Mouse (Mus musculus) liver, embryonic 14.5 days (tissue): ENCODE measurements around the gene Serp1. TPM values are rescaled to one million over a fixed set of nuclear protein-coding genes. Genes with fewer than 3 reads are reported as not detected.

ENCODE experiments used
- ATAC-seq: fragments of 200-750 bp; cut with Nextera tagmentation; 2 replicates; pipeline ENCODE4 v1.8.0; 2017; ENCODE audit warnings: moderate number of reproducible peaks, mild to moderate bottlenecking, moderate library complexity; ENCODE audit not compliant: insufficient read depth
- DNase-seq, 3 experiments: peaks; one replicate each; pipeline ENCODE4 v3.0.0-alpha.2; 2012 to 2013; ENCODE audit warnings: low read depth in 3 of 3, low spot score in 3 of 3
- H3K27ac ChIP-seq: fragments of 300-500 bp; sonication (generic); 2 replicates; pipeline ENCODE4 v1.5.1; 2014; ENCODE audit warnings: moderate library complexity, mild to moderate bottlenecking, control low read depth, inconsistent platforms
- H3K27me3 ChIP-seq: fragments of 300-500 bp; sonication (generic); 2 replicates; pipeline ENCODE4 v1.6.1; 2014; ENCODE audit warnings: mild to moderate bottlenecking, low read length, moderate library complexity; ENCODE audit not compliant: control insufficient read depth, insufficient read depth
- H3K36me3 ChIP-seq: fragments of 300-500 bp; sonication (generic); replicated peaks from 2 replicates; pipeline ENCODE4 v1.6.1; 2014; ENCODE audit warnings: low read depth; ENCODE audit not compliant: control insufficient read depth, insufficient read depth
- H3K4me1 ChIP-seq, 2 experiments: fragments of 200-500 bp in 1 of 2; fragments of 300-500 bp in 1 of 2; sonication (generic) in 1 of 2; replicated peaks; 2 replicates each; pipeline ENCODE4 v1.6.1; 2012 to 2014; ENCODE audit warnings: antibody characterized with exemption in 1 of 2, inconsistent platforms in 1 of 2, low read length in 1 of 2; ENCODE audit not compliant: control insufficient read depth in 2 of 2, insufficient read depth in 2 of 2
- H3K4me2 ChIP-seq: fragments of 300-500 bp; sonication (generic); 2 replicates; pipeline ENCODE4 v1.6.1; 2014; ENCODE audit warnings: low read depth, mild to moderate bottlenecking, control low read depth, moderate library complexity
- H3K4me3 ChIP-seq, 2 experiments: fragments of 200-500 bp in 1 of 2; fragments of 300-500 bp in 1 of 2; sonication (generic) in 1 of 2; 2 replicates each; pipeline ENCODE4 v1.5.1; 2012 to 2014; ENCODE audit warnings: low read depth in 2 of 2, low read length in 2 of 2, mild to moderate bottlenecking in 2 of 2, control low read depth in 1 of 2, inconsistent platforms in 1 of 2, moderate library complexity in 1 of 2; ENCODE audit not compliant: insufficient read depth in 1 of 2
- H3K9ac ChIP-seq: fragments of 300-500 bp; sonication (generic); replicated peaks from 2 replicates; pipeline ENCODE4 v1.6.1; 2014; ENCODE audit warnings: mild to moderate bottlenecking, control low read depth, moderate library complexity
- H3K9me3 ChIP-seq: fragments of 300-500 bp; sonication (generic); 2 replicates; pipeline ENCODE4 v1.6.1; 2016; ENCODE audit warnings: low read length, mixed read lengths; ENCODE audit not compliant: control insufficient read depth
- CTCF ChIP-seq: IDR thresholded peaks from 2 replicates; pipeline ENCODE4 v1.5.1; 2016; ENCODE audit warnings: antibody characterized with exemption, low read depth, control low read depth
- EP300 ChIP-seq: IDR thresholded peaks from 2 replicates; pipeline ENCODE4 v1.6.1; 2016; ENCODE audit warnings: antibody characterized with exemption, low read depth
- WGBS: fragments of 180-500 bp; shearing (Covaris S2); extraction: QIAGEN DNeasy Blood & Tissue Kit; methylation state at CpG from one replicate; pipeline ENCODE4 v1.1.7; 2014; ENCODE audit not compliant: insufficient replicate concordance; 5-methylcytosine and 5-hydroxymethylcytosine counted together
- polyA plus RNA-seq, 2 experiments: library from polyadenylated mRNA; depleted of rRNA in 1 of 2; stranded (reverse) in 1 of 2; unstranded in 1 of 2; fragments of >200 nt; fragmentation: Nextera tagmentation in 1 of 2; extraction: Ambion mirVana in 1 of 2; gene quantifications; 2 replicates each; pipeline versions ENCODE4 v1.2.1 to v1.2.3; 2012 to 2014

Serp1 gene
- polyA plus RNA-seq, 2 experiments, result 27.6 to 96.1 TPM

DNA sequence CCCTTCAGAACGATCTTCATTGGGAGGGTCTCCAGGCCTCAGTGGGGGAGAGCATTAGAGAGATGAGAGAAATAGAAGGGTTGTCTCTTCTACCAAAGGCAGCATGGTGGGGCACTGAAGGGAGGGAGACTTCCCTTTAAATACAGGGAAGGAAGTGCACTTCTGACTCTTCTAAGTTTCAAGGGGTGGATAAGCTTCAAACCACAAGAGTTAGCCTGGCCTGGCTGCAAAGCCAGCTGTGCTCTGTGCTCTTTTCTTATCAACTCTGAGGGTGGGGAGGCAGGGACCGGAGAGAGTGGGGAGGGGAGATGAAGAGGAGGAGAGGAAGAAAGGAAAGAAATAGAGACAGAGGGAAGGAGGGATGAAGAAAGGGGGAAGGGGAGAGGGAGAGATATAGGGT is 23.7 kb downstream of the Serp1 start:
- no peak overlapping the region for H3K4me2 ChIP-seq
- WGBS, result 9% methylated on average over 2 of the region's 2 CpGs

DNA sequence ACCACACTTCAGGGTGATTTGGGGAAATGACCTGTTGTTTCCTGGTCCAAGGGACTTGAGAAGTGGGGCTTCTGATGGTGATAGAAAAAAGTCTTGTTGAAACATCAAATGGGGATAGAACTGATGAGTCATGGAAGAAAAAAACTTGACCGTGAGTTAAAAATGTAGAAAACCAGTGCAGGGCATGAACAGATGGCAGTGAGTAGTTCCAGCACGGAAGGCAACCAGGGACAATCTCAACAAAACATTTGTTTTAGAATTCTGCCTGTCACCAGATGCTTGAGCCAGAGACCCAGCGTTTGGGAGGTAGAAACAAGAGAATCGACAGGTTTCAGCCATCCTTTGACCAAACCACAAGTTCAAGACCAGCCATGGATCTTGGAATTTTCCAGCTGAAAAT is 32.1 kb downstream of the Serp1 start:
- H3K27ac ChIP-seq, result no peak overlapping the region
- TF ChIP-seq EP300, result no peak
- TF ChIP-seq CTCF, result no peak
- no peaks in the 10 kb centered on the region for H3K27me3 ChIP-seq
- no peaks in the 10 kb centered on the region for H3K4me1 ChIP-seq
- DNase-seq (no peak), ATAC-seq (no peak)
- 47% methylated on average over 4 of the region's 4 CpGs for WGBS
- no peak overlapping the region for H3K9ac ChIP-seq
- no peaks in the 10 kb centered on the region for H3K9me3 ChIP-seq
- no peak overlapping the region for H3K4me3 ChIP-seq
- no peak overlapping the region for H3K4me2 ChIP-seq
- no peaks in the 10 kb centered on the region for H3K36me3 ChIP-seq

More for the DNA sequence above, 23.7 kb downstream of the Serp1 start:
- Histone ChIP-seq H3K4me1 (0 out of 4 replicates have a peak, but pooled peaks cover 0 to 2% of the 10 kb centered on the region in 2 experiments), H3K36me3 (no peaks in the 10 kb centered on the region), H3K9me3 (no peaks in the 10 kb centered on the region), H3K27ac (no peak overlapping the region), H3K9ac (no peak overlapping the region), H3K4me3 (no peak overlapping the region), H3K27me3 (no peaks in the 10 kb centered on the region)
- ATAC-seq (no peak), DNase-seq (no peak)
- no peak for TF ChIP-seq EP300
- TF ChIP-seq CTCF, result no peak

DNA sequence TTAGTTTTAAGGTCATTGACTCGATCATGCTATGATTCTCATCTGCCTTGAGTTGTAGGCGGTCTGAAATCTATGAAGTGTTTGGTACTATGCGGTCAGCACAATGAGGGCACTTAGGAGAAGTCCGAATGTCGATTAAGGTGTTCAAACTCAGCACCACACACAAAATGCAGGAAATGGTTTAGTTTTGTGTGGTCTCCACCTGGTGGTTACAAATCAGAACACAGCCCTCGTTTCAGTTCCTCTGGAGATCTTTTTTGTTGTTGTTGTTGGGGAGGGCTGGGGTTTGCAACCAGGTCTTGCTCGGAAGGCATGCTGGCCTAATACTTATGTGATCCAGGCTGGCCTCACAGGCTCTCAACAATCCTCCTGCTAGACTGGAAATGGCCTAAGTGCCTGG is 34.9 kb downstream of the Serp1 start:
- Histone ChIP-seq H3K4me3 (no peak overlapping the region), H3K9me3 (no peaks in the 10 kb centered on the region), H3K4me1 (no peaks in the 10 kb centered on the region), H3K27ac (no peak overlapping the region), H3K9ac (no peak overlapping the region), H3K27me3 (no peaks in the 10 kb centered on the region), H3K36me3 (no peaks in the 10 kb centered on the region), H3K4me2 (no peak overlapping the region)
- TF ChIP-seq EP300 (no peak), CTCF (peak; percentile 43)
- DNase-seq (no peak), ATAC-seq (no peak)
- 61% methylated on average over 7 of the region's 7 CpGs for WGBS

DNA sequence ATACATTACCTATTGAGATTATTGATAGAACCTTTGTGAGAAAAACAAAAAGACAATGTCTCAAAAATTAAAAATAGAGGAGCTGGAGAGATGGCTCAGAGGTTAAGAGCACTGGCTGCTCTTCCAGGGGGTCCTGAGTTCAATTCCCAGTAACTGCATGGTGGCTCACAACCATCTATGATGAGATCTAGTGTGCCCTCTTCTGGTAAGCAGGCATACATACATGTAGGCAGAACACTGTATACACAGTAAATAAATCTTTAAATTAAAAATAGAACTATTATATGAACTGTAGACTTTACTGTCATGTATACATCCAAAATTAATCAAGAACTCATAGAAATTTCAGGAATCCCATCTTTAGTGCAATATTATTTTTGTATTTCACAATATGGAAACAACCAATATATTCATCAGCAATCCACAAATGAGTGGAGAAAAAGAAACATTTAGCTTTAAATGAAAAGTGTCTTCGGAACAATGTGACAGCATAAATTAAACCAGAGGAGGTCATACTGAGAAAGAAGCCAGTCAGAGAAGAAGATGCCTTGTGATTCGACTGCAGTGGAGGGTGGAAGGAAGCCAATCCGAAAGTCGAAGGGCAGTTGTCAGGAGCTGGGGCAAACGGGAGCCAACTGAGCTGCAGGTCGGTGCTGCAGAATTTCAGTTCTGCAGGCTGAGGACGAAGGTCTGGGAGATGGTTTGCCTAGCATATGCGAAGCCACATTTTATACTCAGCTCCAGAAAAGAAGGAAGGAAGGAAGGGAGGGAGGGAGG is 37.5 kb downstream of the Serp1 start:
- Histone ChIP-seq H3K27me3 (no peaks in the 10 kb centered on the region), H3K4me1 (no peaks in the 10 kb centered on the region), H3K27ac (no peak overlapping the region), H3K4me2 (no peak overlapping the region), H3K9me3 (no peaks in the 10 kb centered on the region), H3K9ac (no peak overlapping the region), H3K4me3 (no peak overlapping the region), H3K36me3 (no peaks in the 10 kb centered on the region)
- ATAC-seq (no peak), DNase-seq (no peak)
- peak; percentile 44 for TF ChIP-seq CTCF
- TF ChIP-seq EP300, result no peak
- WGBS, result 57% methylated on average over 7 of the region's 8 CpGs

DNA sequence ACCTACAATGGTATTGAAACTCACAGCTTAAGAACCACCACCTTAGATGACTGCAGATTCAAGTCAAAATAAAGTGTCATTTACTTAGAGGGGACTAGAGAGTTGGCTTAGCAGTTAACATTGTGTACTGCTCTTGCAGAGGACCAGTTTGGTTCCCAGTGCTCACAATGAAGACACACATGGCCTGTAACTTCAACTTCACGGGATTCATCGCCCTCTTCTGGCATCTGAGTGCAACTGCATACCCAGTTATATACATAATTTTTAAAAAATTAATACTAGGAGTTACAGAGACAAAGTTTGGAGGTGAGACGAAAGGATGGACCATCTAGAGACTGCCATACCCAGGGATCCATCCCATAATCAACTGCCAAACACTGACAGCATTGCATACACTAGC is 38.6 kb downstream of the Serp1 start:
- no peak overlapping the region for H3K4me3 ChIP-seq
- no peak overlapping the region for H3K27ac ChIP-seq
- H3K36me3 ChIP-seq, result no peaks in the 10 kb centered on the region
- no peaks in the 10 kb centered on the region for H3K27me3 ChIP-seq
- no peaks in the 10 kb centered on the region for H3K4me1 ChIP-seq
- no peak overlapping the region for H3K4me2 ChIP-seq
- TF ChIP-seq EP300, result no peak
- peak; percentile 45 for TF ChIP-seq CTCF
- H3K9me3 ChIP-seq, result no peaks in the 10 kb centered on the region
- no peak for ATAC-seq
- WGBS, result 48% methylated on average over 3 of the region's 3 CpGs
- H3K9ac ChIP-seq, result no peak overlapping the region
- DNase-seq, result no peak
